Mouse (Mus musculus) adrenal gland (tissue): ENCODE measurements around the gene Chrng.

Experiments
- intact Hi-C: fragments of 180-260 bp; cut with DNase I; formaldehyde crosslinking; loops from one replicate; pipeline ENCODE4 v1.15.1; 2025

Gene Chrng

GRCm38 (mm10) chr1:87198119-87199065 is 6.1 kb upstream of the Chrng start:
- intact Hi-C loops: no loop called here

GRCm38 (mm10) chr1:87200811-87201210 is 3.6 kb upstream of the Chrng start:
- intact Hi-C loops: no loop called here

- intact Hi-C loops: no loop called here
Observed at GRCm38 (mm10) chr1:87201848-87202247, 2.6 kb upstream of the Chrng start.

- intact Hi-C loops: no loop called here
Observed at GRCm38 (mm10) chr1:87203779-87204178, 678 bp upstream of the Chrng start.

- intact Hi-C loops: no loop called here
Observed at GRCm38 (mm10) chr1:87205038-87205437, 581 bp downstream of the Chrng start.

GRCm38 (mm10) chr1:87205502-87205901 is 1.0 kb downstream of the Chrng start:
- intact Hi-C loops: no loop called here

- intact Hi-C loops: no loop called here
Observed at GRCm38 (mm10) chr1:87206339-87206738, 1.9 kb downstream of the Chrng start.

- intact Hi-C loops: no loop called here
Observed at GRCm38 (mm10) chr1:87211431-87211830, 7.0 kb downstream of the Chrng start.

- intact Hi-C loops: no loop called here
Observed at GRCm38 (mm10) chr1:87213735-87214704, 9.6 kb downstream of the Chrng start, which contains the start of gene Eif4e2. Eif4e2 (plus strand) TSS chr1:87213914.

- intact Hi-C loops: no loop called here
Observed at GRCm38 (mm10) chr1:87214748-87215147, 10.3 kb downstream of the Chrng start.

- intact Hi-C loops: no loop called here
Observed at GRCm38 (mm10) chr1:87217938-87218337, 13.5 kb downstream of the Chrng start.

- intact Hi-C loops: no loop called here
Observed at GRCm38 (mm10) chr1:87225739-87226138, 21.3 kb downstream of the Chrng start.

GRCm38 (mm10) chr1:87226409-87227159 is 22.1 kb downstream of the Chrng start:
- intact Hi-C loops: no loop called here

GRCm38 (mm10) chr1:87227160-87227550 is 22.7 kb downstream of the Chrng start:
- intact Hi-C loops: no loop called here

GRCm38 (mm10) chr1:87230606-87231005 is 26.1 kb downstream of the Chrng start:
- intact Hi-C loops: no loop called here

GRCm38 (mm10) chr1:87232197-87232596 is 27.7 kb downstream of the Chrng start:
- intact Hi-C loops: no loop called here

- intact Hi-C loops: no loop called here
Observed at GRCm38 (mm10) chr1:87239056-87239455, 34.6 kb downstream of the Chrng start.

- intact Hi-C loops: loop anchor here (5.0 kb wide), 1 partner anchor 119 kb away; no protein-coding TSS in a partner anchor
Observed at GRCm38 (mm10) chr1:87243021-87243420, 38.6 kb downstream of the Chrng start.

- intact Hi-C loops: loop anchor here (5.0 kb wide), 1 partner anchor 47 kb away; no protein-coding TSS in a partner anchor
Observed at GRCm38 (mm10) chr1:87245430-87245829, 41.0 kb downstream of the Chrng start.

- intact Hi-C loops: loop anchor here (5.0 kb wide), 1 partner anchor 46 kb away; no protein-coding TSS in a partner anchor
Observed at GRCm38 (mm10) chr1:87245929-87246815, 41.7 kb downstream of the Chrng start.
